ENCODE assay signal across 8 mouse cellular contexts in genomic region chr1:167285356-167285755, GRCm38 (mm10). TPM values are rescaled to one million over a fixed set of nuclear protein-coding genes. Genes with fewer than 3 reads are reported as not detected.
DNase-seq lines count a peak whose midpoint lies in the region; ATAC-seq and TF ChIP-seq lines count a peak whose summit lies in the region.

No protein-coding gene starts in this region.

- peak overlapping the region; percentile 98; the same call in 1 of the 2 replicates for H3K27ac ChIP-seq in lung, embryonic 14.5 days (ENCODE audit: low read depth)
- H3K27ac ChIP-seq in embryonic facial prominence, embryonic 14.5 days (replicated peaks; ENCODE audit: low read depth, low read length), result peak overlapping the region; percentile 93
- H3K27ac ChIP-seq in intestine, embryonic 15.5 days, result peak overlapping the region; percentile 92; the same call in 1 of the 2 replicates
- peak overlapping the region; percentile 95 for H3K27ac ChIP-seq in neural tube, embryonic 13.5 days (replicated peaks)

- H3K4me2 ChIP-seq in lung, embryonic 14.5 days, result peak overlapping the region; percentile 78
- H3K4me2 ChIP-seq in embryonic facial prominence, embryonic 14.5 days (ENCODE audit: low read depth, low read length), result peak overlapping the region; percentile 83
- H3K4me2 ChIP-seq in intestine, embryonic 15.5 days (replicated peaks), result peak overlapping the region; percentile 86
- peak overlapping the region; percentile 75 for H3K4me2 ChIP-seq in neural tube, embryonic 13.5 days

- H3K27me3 ChIP-seq in lung, embryonic 14.5 days (ENCODE audit: insufficient read depth, low read length), result no peaks in the 10 kb centered on the region; the same call in 1 of the 2 replicates
- peaks cover 6% of the 10 kb centered on the region; the same call in 1 of the 2 replicates for H3K27me3 ChIP-seq in embryonic facial prominence, embryonic 14.5 days (replicated peaks; ENCODE audit: control insufficient read depth, insufficient read depth, low read length)
- peaks cover 7% of the 10 kb centered on the region; the same call in 1 of the 2 replicates for H3K27me3 ChIP-seq in intestine, embryonic 15.5 days (replicated peaks)
- no peaks in the 10 kb centered on the region; the same call in 1 of the 2 replicates for H3K27me3 ChIP-seq in neural tube, embryonic 13.5 days

- H3K9ac ChIP-seq in lung, embryonic 14.5 days, result peak overlapping the region; percentile 86
- H3K9ac ChIP-seq in embryonic facial prominence, embryonic 14.5 days (ENCODE audit: low read depth, low read length), result peak overlapping the region; percentile 90
- H3K9ac ChIP-seq in intestine, embryonic 15.5 days, result peak overlapping the region; percentile 84
- peak overlapping the region; percentile 88 for H3K9ac ChIP-seq in neural tube, embryonic 13.5 days

- peak overlapping the region; percentile 87 for H3K4me3 ChIP-seq in lung, embryonic 14.5 days (ENCODE audit: low read depth, low read length)
- peak overlapping the region; percentile 86 for H3K4me3 ChIP-seq in embryonic facial prominence, embryonic 14.5 days (ENCODE audit: low read depth, low read length)
- H3K4me3 ChIP-seq in intestine, embryonic 15.5 days (replicated peaks), result peak overlapping the region; percentile 80
- peak overlapping the region; percentile 68 for H3K4me3 ChIP-seq in neural tube, embryonic 13.5 days

- H3K36me3 ChIP-seq in lung, embryonic 14.5 days (ENCODE audit: insufficient read depth), result 0 out of 2 replicates have a peak, but pooled peaks cover under 1% of the 10 kb centered on the region
- no peaks in the 10 kb centered on the region for H3K36me3 ChIP-seq in embryonic facial prominence, embryonic 14.5 days (ENCODE audit: control insufficient read depth, insufficient read depth, low read length)
- no peaks in the 10 kb centered on the region for H3K36me3 ChIP-seq in intestine, embryonic 15.5 days
- no peaks in the 10 kb centered on the region for H3K36me3 ChIP-seq in neural tube, embryonic 13.5 days

- no peaks in the 10 kb centered on the region for H3K9me3 ChIP-seq in lung, embryonic 14.5 days (ENCODE audit: low read depth, low read length)
- H3K9me3 ChIP-seq in embryonic facial prominence, embryonic 14.5 days (ENCODE audit: control insufficient read depth, low read length), result no peaks in the 10 kb centered on the region
- H3K9me3 ChIP-seq in intestine, embryonic 15.5 days, result no peaks in the 10 kb centered on the region
- H3K9me3 ChIP-seq in neural tube, embryonic 13.5 days, result no peaks in the 10 kb centered on the region

- no peak for TF ChIP-seq CTCF in lung, embryonic 14.5 days (IDR thresholded peaks at IDR 0.05; ENCODE audit: low read depth)

- no peak for ATAC-seq in lung, embryonic 14.5 days (ENCODE audit: insufficient read depth)
- ATAC-seq in embryonic facial prominence, embryonic 14.5 days (ENCODE audit: low read depth), result no peak
- no peak for ATAC-seq in intestine, embryonic 15.5 days
- no peak for ATAC-seq in neural tube, embryonic 13.5 days (ENCODE audit: low read depth)

- no peak for DNase-seq in lung, embryonic 14.5 days
- DNase-seq in lung, postnatal 14 days, result no peak
- DNase-seq in embryonic facial prominence, embryonic 14.5 days (ENCODE audit: low spot score), result no peak
- DNase-seq in gastrocnemius, adult 18-20 months (ENCODE audit: low spot score), result no peak
- no peak for DNase-seq in spleen, adult 18-20 months
- DNase-seq in kidney, postnatal 14 days, result no peak

- peaks cover 5% of the 10 kb centered on the region; the same call in 1 of the 2 replicates for H3K4me1 ChIP-seq in lung, embryonic 14.5 days (ENCODE audit: insufficient read depth)
- 0 out of 2 replicates have a peak, but pooled peaks cover 2% of the 10 kb centered on the region for H3K4me1 ChIP-seq in embryonic facial prominence, embryonic 14.5 days (ENCODE audit: control insufficient read depth, insufficient read depth, low read length)
- H3K4me1 ChIP-seq in intestine, embryonic 15.5 days (replicated peaks), result peaks cover 15% of the 10 kb centered on the region
- peaks cover 46% of the 10 kb centered on the region for H3K4me1 ChIP-seq in neural tube, embryonic 13.5 days (replicated peaks)

- WGBS in lung, embryonic 14.5 days, result 1% methylated on average over 8 of the region's 8 CpGs
- 4% methylated on average over 8 of the region's 8 CpGs for WGBS in embryonic facial prominence, embryonic 14.5 days
- 2% methylated on average over 8 of the region's 8 CpGs for WGBS in intestine, embryonic 15.5 days
- WGBS in neural tube, embryonic 13.5 days, result 1% methylated on average over 8 of the region's 8 CpGs

RNA-seq across cellular contexts. Expression of gene Uck2, which starts 0.2 kb away (rescaled TPM):
- polyA plus RNA-seq in lung, embryonic 14.5 days (2014; fragmentation: Nextera tagmentation; extraction: Ambion mirVana), result 98.3 and 98.8 TPM in 2 replicates
- 54.8 and 56.2 TPM in 2 replicates for polyA plus RNA-seq in embryonic facial prominence, embryonic 14.5 days (2014; fragmentation: Nextera tagmentation; extraction: Ambion mirVana)
- 49.5 and 52.3 TPM in 2 replicates for polyA plus RNA-seq in intestine, embryonic 15.5 days (2015; fragmentation: Nextera tagmentation; extraction: Ambion mirVana)
- polyA plus RNA-seq in neural tube, embryonic 13.5 days (2015; fragmentation: Nextera tagmentation; extraction: Ambion mirVana), result 66.3 and 69.0 TPM in 2 replicates
- total RNA-seq in gastrocnemius, adult 18-20 months (2021), result 10 to 100 TPM; 14.9 to 17.8 TPM

RNA-seq across cellular contexts. Expression of gene Tmco1, which starts 22.8 kb away (rescaled TPM):
- 91.5 and 93.1 TPM in 2 replicates for polyA plus RNA-seq in lung, embryonic 14.5 days (2014; fragmentation: Nextera tagmentation; extraction: Ambion mirVana)
- 80.6 and 90.0 TPM in 2 replicates for polyA plus RNA-seq in embryonic facial prominence, embryonic 14.5 days (2014; fragmentation: Nextera tagmentation; extraction: Ambion mirVana)
- 101 and 109 TPM in 2 replicates for polyA plus RNA-seq in intestine, embryonic 15.5 days (2015; fragmentation: Nextera tagmentation; extraction: Ambion mirVana)
- polyA plus RNA-seq in neural tube, embryonic 13.5 days (2015; fragmentation: Nextera tagmentation; extraction: Ambion mirVana), result 80.0 and 81.1 TPM in 2 replicates
- 10 to 100 TPM; 35.2 to 39.3 TPM for total RNA-seq in gastrocnemius, adult 18-20 months (2021)
